Mouse (Mus musculus): Measurements from ENCODE around the gene Mrc2. TPM values are rescaled to one million over a fixed set of nuclear protein-coding genes. Genes with fewer than 3 reads are reported as not detected.

The Mrc2 gene
- polyA plus RNA-seq, 1 experiment: 3.6 TPM

GRCm38 (mm10) chr11:105375821-105376235 lies 83.4 kb downstream of the Mrc2 start:
- Histone ChIP-seq H3K4me1 (ENCODE audit: control insufficient read depth, insufficient read depth, low read length) (peaks cover 13% of the 10 kb centered on the region; the same call in 1 of the 2 replicates), H3K27me3 (ENCODE audit: control insufficient read depth, insufficient read depth, low read length) (no peaks in the 10 kb centered on the region), H3K4me3 (replicated peaks; ENCODE audit: insufficient read depth, low read depth, low read length) (no peak overlapping the region), H3K27ac (ENCODE audit: insufficient read depth, low read length) (no peak overlapping the region)
- TF ChIP-seq CTCF (IDR thresholded peaks at IDR 0.05; ENCODE audit: borderline replicate concordance, insufficient read depth, low read depth, low read length) (no peak), POLR2A (IDR thresholded peaks at IDR 0.05; ENCODE audit: borderline replicate concordance, insufficient read depth, low read length) (no peak)
- DNase-seq: peak; percentile 63 to 72
- WGBS: 16% methylated on average over 1 of the region's 1 CpGs

GRCm38 (mm10) chr11:105385266-105385665 lies 92.8 kb downstream of the Mrc2 start:
- Histone ChIP-seq H3K4me3 (replicated peaks; ENCODE audit: insufficient read depth, low read depth, low read length) (no peak overlapping the region), H3K27ac (ENCODE audit: insufficient read depth, low read length) (no peak overlapping the region), H3K4me1 (ENCODE audit: control insufficient read depth, insufficient read depth, low read length) (no peaks in the 10 kb centered on the region), H3K27me3 (ENCODE audit: control insufficient read depth, insufficient read depth, low read length) (no peaks in the 10 kb centered on the region; the same call in none of the 2 replicates)
- DNase-seq: no peak
- TF ChIP-seq CTCF (IDR thresholded peaks at IDR 0.05; ENCODE audit: borderline replicate concordance, insufficient read depth, low read depth, low read length) (no peak), POLR2A (IDR thresholded peaks at IDR 0.05; ENCODE audit: borderline replicate concordance, insufficient read depth, low read length) (no peak)
- 95% methylated on average over 9 of the region's 9 CpGs for WGBS

- 69% methylated on average over 2 of the region's 2 CpGs for WGBS
- no peak for DNase-seq
- Histone ChIP-seq H3K27me3 (ENCODE audit: control insufficient read depth, insufficient read depth, low read length) (no peaks in the 10 kb centered on the region; the same call in none of the 2 replicates), H3K4me3 (replicated peaks; ENCODE audit: insufficient read depth, low read depth, low read length) (no peak overlapping the region), H3K27ac (ENCODE audit: insufficient read depth, low read length) (no peak overlapping the region), H3K4me1 (ENCODE audit: control insufficient read depth, insufficient read depth, low read length) (no peaks in the 10 kb centered on the region)
- no peak for TF ChIP-seq POLR2A (IDR thresholded peaks at IDR 0.05; ENCODE audit: borderline replicate concordance, insufficient read depth, low read length)
- TF ChIP-seq CTCF (IDR thresholded peaks at IDR 0.05; ENCODE audit: borderline replicate concordance, insufficient read depth, low read depth, low read length): no peak
These were observed 96.2 kb downstream of the Mrc2 start for GRCm38 (mm10) chr11:105388636-105389035.

GRCm38 (mm10) chr11:105390290-105390689 lies 97.8 kb downstream of the Mrc2 start:
- 89% methylated on average over 7 of the region's 7 CpGs for WGBS
- no peak for TF ChIP-seq POLR2A (IDR thresholded peaks at IDR 0.05; ENCODE audit: borderline replicate concordance, insufficient read depth, low read length)
- no peak for TF ChIP-seq CTCF (IDR thresholded peaks at IDR 0.05; ENCODE audit: borderline replicate concordance, insufficient read depth, low read depth, low read length)

More at GRCm38 (mm10) chr11:105390290-105390689, 97.8 kb downstream of the Mrc2 start:
- Histone ChIP-seq H3K4me1 (ENCODE audit: control insufficient read depth, insufficient read depth, low read length) (no peaks in the 10 kb centered on the region), H3K27me3 (ENCODE audit: control insufficient read depth, insufficient read depth, low read length) (no peaks in the 10 kb centered on the region; the same call in none of the 2 replicates), H3K4me3 (replicated peaks; ENCODE audit: insufficient read depth, low read depth, low read length) (no peak overlapping the region), H3K27ac (ENCODE audit: insufficient read depth, low read length) (no peak overlapping the region)
- no peak for DNase-seq

Other genes starting within 250 kb of the Mrc2 start
- 0.11 and 0.34 TPM in 2 replicates for gene Efcab3, start 229.1 kb upstream of the Mrc2 start, polyA plus RNA-seq (2012; rRNA removed)
- 26.2 and 27.9 TPM in 2 replicates for gene Mettl2, start 166.2 kb upstream of the Mrc2 start, polyA plus RNA-seq (2012; rRNA removed)
- gene Gm10842, start 145.8 kb upstream of the Mrc2 start, polyA plus RNA-seq (2012; rRNA removed): not detected in 2 replicates
- gene Tlk2, start 113.8 kb upstream of the Mrc2 start, polyA plus RNA-seq (2012; rRNA removed): 44.6 and 48.7 TPM in 2 replicates
- 0.39 and 0.52 TPM in 2 replicates for gene March10, start 164.1 kb downstream of the Mrc2 start, polyA plus RNA-seq (2012; rRNA removed)

Measured in cerebellum, adult 2 months (tissue).